Mouse (Mus musculus) adrenal gland, adult 8-10 months (tissue): ENCODE data around the gene Gpr173. TPM values are rescaled to one million over a fixed set of nuclear protein-coding genes. Genes with fewer than 3 reads are reported as not detected.
A peak's percentile ranks its signal among the peaks of the same experiment; 100 is the strongest.
"Not testable (repeated sequence)": the region's sequence is repeated elsewhere in the genome, so short reads cannot be mapped to it uniquely, and the experiment has no call there.

Source experiments
- DNase-seq: peaks from one replicate; pipeline ENCODE4 v3.0.0; 2022
- total RNA-seq, 4 experiments: library from RNA; stranded (reverse); gene quantifications; 2 replicates each; pipeline ENCODE4 v1.2.4; 2022

Gpr173 gene
- total RNA-seq, result 1 to 10 TPM; 1.2 to 4.1 (median 2.9) TPM

DNA sequence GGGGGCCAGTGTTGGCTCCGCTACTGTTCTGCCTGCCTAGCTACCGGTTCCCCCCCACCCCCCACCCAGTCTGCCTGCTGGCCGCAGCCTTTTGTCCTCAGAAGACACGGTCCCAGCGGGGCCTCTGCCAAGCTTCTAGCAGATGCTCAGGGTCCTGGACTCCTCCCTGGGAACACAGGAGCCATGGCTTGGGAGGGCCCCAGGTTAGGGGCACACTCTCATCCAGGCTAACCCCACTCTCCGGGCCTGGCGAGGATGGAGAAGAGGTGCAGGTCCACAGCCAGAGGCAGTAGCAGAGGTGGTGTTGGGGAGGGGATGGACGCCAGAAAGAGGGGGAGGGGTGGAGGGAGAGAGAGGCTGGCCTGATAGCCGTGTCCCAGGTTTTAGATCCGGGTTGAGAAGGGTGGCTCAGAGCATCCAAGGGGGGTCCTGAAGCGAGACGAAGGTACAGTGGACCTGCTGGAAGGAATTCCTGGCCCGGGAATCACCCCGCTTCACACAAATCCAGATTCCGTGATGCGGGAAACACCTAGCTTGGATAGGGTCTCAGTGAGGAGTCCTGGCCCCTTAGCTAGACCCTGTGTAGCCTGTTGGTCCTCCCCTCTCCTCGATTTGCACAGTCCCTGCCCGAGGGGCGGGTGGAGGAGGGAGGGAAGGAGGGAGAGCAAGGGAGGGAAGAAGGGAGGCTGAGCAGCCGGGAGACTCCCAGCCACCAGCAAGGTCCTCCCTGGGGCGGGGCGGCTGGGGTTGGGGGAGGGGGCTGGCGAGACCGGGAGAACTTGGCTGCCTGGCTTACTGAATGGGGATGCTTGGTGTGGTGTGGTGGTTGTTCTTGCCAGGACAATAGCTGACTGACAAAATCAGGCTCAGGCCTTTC is at the start of gene Gpr173:
Gene Gpr173 (minus strand): TSS at position 308 of the 877 bp plus-strand sequence.
- DNase-seq, result no peak

DNA sequence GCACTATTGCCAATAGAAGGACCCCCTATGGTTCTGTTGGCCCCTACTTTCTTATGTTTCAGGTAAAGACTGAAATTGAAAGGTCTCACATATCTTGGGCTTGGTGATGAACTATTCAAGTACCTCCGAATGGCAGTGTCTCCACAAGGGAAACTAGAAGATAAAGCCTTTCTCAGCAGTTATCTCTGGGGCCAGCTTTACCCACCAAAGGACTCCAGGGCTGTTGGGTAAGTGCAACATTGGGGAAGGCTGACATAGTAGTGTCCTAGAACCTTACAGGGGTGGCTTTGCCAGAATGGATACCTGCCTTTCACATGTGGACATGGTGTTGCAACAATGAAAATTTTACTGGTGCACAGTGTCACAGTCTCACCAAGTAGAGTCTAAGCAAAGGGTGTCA is 34.7 kb upstream of the Gpr173 start:
- no peak for DNase-seq

DNA sequence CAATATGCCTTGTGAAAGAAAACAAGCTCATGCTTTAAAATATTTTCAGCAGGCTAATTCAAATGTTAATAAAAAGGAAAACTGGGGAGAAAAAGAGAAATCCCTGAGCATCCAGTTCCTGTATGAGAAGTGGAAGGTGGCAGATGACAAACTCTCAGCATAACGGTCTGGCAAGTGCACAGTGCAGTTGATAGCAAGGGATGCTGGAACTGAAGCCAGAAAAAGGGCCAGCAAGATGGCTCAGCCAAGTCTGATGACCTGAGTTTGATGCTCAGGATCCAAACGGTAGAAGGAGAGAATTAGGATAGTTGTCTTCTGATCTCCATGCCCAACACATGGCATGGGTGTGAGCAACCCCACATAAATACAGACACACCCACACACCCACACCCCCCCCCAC is 31.6 kb upstream of the Gpr173 start:
- no peak for DNase-seq

DNA sequence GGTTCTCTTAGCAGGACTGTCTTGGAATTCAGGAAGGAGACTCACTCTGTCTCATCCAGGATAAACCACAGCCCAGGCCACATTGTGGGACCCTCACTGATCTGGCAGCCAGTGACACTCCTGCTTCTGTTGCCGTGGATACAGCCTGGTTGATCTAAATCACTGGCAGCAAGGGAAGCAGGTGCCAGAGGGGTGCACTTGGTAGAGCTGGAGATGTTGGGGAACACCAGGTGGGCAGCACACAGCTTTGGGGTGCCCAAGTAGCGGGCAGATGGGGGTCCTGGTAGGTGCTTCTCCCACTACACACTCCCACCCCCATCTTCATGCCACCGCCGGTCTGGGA is 479 bp downstream of the Gpr173 start:
- DNase-seq, result no peak

DNA sequence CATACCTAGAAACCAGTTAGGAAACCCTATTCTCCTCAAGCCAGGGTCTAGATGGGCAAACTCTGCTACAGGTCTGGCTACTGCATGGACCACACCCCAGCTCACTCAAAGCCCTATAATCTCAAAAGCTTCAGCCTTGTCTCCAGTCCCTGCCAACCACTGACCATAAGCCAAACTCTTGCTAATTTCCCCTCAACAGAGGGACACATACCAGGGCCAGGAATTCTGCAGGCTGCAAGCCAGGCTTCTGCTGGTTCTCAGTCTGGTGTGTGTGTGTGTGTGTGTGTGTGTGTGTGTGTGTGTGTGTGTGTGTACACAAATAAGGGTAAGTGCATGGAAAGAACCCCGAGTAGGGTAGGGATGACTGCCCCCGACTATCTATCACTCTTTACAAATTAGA is 2.1 kb downstream of the Gpr173 start:
- DNase-seq, result no peak

DNA sequence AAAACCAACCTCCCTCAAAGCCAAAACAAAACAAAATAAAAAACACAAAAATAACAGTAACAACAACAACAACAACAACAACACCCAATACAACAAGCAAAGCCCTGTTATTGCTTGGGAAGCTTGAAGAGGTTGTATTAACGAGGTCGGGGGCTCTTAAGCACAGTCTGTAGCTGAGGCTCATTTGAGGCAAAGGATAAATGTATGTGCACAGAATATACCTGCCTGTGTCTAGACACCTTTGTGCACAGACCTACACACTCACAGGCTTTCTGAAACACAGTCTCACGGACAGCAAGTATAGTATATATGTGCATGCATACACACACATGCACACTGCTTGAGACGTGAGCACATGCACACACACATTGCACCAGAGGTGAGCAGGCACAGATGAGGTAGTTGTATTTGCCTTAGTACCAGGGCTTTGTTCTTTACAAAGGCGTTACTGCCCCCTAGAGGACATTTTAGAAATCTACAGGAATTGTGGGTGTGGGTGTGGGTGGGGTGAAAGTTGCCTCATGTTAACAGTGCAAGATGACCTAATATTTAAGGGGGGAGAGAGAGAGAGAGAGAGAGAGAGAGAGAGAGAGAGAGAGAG is 15.9 kb downstream of the Gpr173 start:
- no peak for DNase-seq

DNA sequence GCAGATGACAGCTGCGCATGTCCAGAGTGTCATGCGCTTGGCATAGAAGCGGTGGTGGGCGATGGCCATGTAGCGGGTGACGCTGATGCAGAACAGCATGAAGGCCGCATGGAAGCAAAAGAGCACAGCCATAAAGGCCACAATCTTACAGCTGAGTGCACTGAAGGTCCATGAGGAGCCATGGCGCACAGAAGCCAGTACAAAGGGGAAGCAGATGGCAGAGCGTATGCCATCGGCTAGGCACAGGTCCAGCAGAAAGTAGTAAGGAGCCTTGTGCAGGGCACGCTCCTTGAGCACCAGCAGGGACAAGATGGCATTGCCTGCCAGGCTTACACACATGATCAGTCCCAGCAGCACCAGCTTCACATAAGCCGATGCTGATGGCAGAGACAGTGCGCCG is 21.5 kb downstream of the Gpr173 start:
- no peak for DNase-seq

DNA sequence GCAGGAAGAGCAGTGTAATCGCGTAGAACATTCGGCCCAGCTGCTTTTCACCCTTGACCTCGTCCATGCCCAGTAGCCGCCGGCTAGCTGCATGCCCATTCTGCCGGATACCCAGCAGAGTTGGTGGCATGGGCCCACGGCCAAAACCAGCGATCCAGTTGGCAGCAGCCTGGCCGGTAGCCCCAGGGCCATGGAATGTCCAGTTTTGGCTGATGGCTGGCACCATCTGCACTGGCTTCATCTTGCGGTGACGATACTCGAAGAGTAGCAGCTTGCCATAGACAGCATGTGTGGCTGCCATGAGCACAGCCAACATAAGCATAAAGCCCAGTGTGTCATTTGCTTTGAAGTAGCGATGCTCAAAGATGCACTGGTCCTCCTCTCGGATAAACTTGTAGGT is 21.9 kb downstream of the Gpr173 start:
- no peak for DNase-seq

DNA sequence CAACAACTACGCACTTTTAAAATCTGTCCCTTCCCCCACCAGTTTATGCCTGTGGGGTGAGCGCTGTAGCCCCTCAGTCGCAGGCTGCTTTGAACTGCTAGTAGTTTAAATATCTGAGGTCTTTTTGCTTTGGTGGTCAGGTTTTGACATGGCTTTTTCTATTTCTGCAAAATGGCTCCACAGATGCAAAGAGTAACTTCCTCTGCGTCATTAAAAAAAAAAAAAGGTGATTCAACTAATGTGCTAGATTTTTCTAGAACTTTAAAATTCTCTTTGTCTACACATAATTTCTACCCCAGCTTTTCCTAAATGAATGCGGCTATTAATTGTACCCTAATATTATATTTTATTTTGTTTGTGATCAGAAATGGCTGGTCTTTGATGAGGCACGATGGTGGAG is 25.6 kb downstream of the Gpr173 start:
- DNase-seq, result no peak

DNA sequence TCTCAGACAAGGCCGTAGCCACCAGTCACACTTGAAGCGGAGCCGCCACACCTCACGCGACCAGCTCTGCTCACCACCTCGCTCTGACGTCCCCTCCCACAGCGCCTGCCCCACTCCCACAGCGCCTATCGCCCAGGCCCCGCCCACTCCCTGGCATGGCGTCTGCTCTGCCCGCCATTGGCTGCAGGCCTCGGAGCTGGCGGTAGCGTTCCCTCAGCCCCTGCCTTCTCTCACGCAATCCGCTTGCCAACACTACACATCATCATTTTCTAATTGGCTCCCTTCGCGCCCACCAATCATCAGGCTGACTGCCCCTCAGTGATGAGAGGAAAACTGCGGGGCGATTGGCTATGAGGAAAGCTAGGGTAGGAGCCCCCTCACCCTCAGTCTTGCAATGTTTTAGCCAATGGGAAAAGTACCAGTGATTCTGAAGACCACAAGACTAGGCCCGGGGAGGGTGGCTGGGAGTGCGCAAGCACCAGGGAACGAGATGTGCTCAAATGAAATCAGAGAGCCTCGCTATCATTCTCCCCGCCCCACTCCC is 26.1 kb downstream of the Gpr173 start, which contains the start of gene Tspyl2:
Gene Tspyl2 (minus strand): TSS at position 68 of the 544 bp plus-strand sequence.
- DNase-seq, result peak; percentile 94

DNA sequence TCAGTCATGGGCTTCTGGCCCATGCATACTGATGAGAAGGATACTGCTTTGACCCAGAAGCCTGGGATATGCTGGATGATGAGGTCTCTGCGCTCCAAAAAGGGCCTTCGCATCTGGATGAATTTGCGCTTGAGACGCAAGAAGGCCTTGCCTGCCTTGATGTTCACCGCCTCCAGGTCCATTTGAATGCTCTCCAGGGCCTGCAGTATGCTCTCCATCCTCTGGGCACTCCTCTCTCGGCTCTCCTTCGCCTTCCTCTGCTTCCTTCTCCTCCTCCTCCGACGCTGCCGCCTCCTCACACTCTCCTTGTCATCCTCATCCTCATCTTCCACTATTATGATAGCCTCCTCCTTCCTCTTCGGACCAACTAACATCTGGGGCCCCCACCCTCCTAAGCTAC is 27.0 kb downstream of the Gpr173 start:
- DNase-seq, result no peak

DNA sequence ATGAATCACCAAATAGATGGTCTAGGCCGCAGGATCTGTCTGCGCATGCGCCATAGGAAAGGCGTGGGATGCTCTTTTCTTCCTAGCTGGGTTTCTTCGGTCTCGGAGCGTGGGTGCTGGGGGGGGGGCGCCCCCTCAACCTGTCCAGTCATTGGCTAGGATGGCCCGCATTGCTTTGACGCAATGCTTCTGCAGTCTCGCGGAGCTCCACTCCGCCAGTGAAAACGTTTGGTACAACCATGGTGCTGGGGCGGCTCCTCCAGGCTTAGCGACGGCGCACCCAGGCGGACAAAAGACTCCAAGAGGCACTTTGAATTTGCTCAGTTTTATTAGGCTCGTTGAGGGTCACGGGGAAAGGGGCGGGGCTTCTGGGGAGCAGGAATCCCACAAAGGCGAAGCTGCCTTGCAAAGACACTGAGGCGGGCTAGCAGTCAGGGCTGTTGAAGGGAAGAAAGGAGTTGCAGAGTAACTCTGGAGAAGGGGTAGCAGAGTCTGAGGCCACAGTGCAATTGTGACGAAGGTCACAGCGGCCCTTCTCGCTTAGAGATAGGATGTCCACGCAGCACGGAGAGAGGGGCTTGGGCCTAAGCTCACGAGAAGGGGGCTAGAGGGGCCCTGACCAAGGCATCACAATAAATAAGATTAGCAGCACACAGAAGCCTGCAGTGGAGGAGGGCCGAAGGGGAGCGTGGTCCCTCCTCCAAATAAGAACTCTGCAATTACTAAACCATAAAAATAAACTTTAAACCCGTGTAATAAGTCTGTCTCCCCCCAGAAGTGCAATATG is 31.8 kb downstream of the Gpr173 start:
- DNase-seq, result peak; percentile 93

DNA sequence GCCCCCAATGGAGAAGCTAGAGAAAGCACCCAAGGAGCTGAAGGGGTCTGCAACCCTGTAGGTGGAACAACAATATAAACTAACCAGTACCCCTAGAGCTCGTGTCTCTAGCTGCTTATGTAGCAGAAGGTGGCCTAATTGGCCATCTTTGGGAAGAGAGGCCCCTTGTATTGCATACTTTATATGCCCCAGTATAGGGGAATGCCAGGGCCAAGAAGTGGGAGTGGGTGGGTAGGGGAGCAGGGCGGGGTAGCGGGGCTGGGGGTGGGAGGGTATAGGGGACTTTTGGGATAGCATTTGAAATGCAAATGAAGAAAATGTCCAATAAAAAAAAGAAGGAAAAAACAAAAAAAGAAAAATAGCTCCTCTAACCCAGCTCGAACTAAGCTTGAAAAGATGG is 32.4 kb downstream of the Gpr173 start:
- DNase-seq, result not testable (repeated sequence)

DNA sequence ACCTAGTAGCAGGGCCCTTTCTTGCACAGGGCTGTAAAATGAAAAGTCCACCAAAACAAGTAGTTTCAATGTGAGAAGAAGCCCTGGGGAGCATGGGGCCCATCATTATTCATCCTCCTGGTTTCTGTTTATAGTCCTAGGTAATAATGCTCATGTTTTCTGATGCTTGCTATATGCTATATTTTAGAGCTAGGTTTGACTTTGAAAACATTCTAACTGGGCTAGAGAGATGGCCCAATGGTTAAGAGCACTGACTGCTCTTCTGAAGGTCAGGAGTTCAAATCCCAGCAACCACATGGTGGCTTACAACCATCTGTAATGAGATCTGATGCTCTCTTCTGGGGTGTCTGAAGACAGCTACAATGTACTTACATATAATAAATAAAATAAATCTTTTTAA is 39.1 kb downstream of the Gpr173 start:
- DNase-seq, result not testable (repeated sequence)

DNA sequence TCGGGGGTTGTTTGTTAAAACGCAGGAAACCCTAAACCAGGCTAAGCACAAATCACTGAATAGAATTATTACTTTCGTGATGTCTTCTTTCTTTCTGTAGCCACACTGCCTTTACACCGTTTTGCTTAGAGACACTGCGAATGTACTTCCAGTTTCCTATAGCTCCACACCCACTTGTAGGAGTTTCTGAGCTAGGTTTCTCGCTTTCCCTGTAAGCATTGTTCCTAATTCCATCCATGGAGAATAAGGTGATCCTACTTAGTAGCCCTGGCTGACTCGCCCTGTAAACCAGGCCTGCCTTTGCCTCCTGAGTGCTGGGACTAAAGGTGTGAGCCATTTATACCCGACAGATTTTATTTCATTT is 40.8 kb downstream of the Gpr173 start:
- no peak for DNase-seq

DNA sequence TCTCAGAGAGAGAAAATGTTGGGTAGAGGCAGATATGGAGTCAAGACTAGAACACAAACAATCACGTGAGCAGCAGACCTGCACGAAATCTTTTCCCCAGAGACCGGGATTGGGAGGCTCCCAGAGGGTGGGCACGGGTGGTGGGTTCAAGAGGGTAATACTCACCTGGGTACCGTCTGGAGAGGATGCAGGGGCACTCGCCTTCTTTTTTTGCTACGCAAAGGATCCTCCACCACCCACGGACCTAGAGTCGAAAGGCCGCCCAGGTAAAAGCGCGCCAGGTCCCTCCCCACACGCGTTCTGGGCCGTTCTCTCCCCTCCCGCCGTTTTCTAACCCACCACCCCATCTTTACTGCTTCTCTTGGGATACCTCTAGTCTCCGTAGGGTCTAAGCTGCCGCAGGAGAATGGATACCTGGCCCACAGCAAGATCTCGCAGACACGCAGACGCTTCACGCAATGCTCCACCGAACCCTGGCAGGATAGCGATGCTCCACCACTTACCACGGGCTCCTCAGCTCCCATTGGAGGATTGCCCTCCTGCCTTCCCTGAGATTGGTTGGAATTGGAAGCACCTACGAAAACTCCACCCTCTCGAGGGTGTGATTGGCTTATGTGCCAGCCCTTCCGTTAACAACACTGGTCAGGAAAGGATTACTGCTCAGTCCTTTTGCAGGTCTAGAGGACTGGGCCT is 41.4 kb downstream of the Gpr173 start, which contains the start of gene Kantr:
Gene Kantr (minus strand): TSS at position 500 of the 693 bp plus-strand sequence.
- peak; percentile 76 for DNase-seq

DNA sequence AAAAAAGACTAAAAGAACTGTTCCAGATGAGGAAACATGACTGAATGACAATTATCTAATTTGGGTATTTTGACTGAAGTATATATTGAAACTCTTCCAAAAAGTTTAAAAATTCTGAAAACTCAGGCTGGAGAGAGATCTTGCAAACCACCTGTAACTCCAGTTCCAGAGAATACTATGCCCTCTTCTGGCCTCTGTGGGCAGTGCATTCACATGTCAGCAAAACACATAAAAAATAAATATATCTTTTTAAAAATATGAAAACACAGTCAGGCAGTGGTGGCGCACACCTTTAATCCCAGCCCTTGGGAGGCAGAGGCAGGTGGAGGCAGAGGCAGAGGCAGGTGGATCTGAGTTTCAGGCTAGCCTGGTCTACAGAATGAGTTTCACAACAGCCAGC is 44.9 kb downstream of the Gpr173 start:
- DNase-seq, result no peak

DNA sequence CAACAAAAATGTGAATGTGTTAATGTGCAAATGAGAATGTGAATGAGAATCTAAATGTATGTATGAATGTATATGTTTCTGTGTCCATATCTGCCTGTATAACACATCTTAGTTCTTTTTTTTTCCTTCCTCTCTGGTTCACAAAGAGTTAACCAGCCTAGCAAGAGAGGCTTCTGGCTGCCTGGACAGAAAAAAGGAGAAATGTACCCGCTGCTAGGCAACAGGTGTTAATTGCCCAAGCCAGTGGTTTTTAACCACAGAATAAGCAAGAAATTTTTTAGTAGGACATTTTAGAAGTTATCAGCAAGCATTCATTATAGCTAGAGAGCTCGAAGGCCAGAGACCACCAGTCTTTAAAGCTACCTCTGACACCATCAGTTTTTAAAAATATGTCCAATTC is 45.7 kb downstream of the Gpr173 start:
- no peak for DNase-seq

DNA sequence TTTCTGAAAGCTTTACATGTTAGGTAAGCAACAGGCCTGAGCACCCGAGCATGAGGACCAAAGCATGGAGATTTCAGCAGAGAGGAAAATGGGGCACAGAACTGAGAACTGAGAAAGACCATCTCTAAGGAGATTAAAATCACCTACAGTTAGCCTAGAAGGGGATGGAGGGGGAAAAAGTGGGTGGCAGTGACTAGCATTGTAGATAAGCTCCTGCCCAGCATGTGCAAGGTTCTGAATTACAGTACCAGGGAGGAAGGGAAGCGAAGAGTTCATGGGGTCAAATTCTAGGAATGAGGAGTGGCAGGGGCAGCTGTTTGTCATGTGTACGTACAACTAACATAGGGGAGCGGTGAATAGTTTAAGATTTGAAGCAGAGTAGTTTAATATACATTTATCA is 48.0 kb downstream of the Gpr173 start:
- DNase-seq, result no peak

DNA sequence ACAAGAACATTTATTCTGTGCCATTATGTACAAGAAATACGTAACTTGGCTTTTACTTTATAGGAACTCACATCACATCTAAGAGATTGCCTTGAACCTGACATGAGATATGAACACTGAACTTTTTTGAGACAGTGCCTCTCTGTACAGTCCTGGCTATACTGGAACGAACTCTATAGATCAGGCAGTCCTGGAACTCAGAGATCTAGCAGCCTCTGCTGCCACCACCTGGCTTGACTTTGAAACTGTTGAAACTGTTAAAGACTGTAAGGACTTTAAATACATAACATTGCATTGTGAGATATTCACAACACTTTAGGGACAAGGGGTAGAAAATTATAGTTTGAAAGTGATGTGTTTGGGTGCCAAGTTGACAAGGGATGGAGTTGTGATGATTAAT is 60.6 kb downstream of the Gpr173 start:
- no peak for DNase-seq

DNA sequence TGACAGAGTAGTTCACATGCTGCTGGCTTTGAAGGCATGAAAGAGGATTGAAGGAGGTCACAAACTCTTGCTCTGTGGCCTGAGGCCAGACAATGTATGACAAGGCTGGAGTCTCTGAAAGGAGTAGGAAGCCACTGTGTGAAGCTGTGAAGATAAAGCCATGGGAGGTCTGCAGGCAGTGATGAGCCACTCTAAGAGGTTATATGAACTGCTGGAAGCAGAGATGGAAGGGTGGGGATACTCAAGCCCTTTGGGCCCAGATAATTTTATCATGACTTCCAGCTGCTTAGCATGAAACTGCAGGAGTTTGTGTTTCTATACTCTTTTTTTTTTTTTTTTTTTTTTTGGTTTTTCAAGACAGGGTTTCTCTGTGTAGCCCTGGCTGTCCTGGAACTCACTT is 61.1 kb downstream of the Gpr173 start:
- DNase-seq, result no peak

DNA sequence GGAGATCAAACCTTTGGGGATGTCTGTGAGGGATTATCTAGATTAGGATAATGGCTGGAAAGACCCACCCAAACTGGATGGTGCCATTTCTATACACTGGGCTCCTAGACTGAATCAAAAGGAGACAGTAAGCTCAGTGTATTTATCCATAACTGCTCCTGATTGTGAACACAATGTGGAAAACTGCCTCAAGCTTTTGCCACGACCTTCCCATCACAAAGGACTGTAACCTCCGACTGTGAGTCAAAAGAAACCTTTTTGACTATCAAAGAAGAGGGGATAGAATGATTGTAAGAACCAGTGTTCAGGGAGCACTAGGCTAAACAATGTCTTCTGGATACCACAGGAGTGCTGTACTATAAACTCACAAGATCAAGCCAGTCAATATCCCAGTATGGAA is 62.3 kb downstream of the Gpr173 start:
- no peak for DNase-seq
